Mouse (Mus musculus) MEL (cell line): ENCODE results near the gene Gm10401. TPM values are rescaled to one million over a fixed set of nuclear protein-coding genes. Genes with fewer than 3 reads are reported as not detected.

Experiments
- DNase-seq: peaks from one replicate; pipeline ENCODE4 v3.0.0; 2011; ENCODE audit warnings: low read depth, low spot score
- H3K27ac ChIP-seq: 2 replicates; pipeline ENCODE4 v1.5.1; 2012; ENCODE audit warnings: low read depth, mild to moderate bottlenecking, control low read depth, low read length, moderate library complexity; ENCODE audit not compliant: control insufficient read depth
- H3K27me3 ChIP-seq, 2 experiments: fragments of 150-350 bp in 1 of 2; sonication (generic) in 1 of 2; 2 replicates each; pipeline ENCODE4 v1.6.1; 2012; ENCODE audit warnings: low read length in 2 of 2, mild to moderate bottlenecking in 2 of 2, improper control_type of control experiment in 1 of 2, moderate library complexity in 1 of 2; ENCODE audit not compliant: insufficient read depth in 2 of 2, control insufficient read depth in 1 of 2
- H3K36me3 ChIP-seq, 2 experiments: 2 replicates each; pipeline ENCODE4 v1.6.1; 2012 to 2014; ENCODE audit warnings: low read length in 2 of 2, improper control_type of control experiment in 1 of 2, inconsistent platforms in 1 of 2, mild to moderate bottlenecking in 1 of 2; ENCODE audit not compliant: insufficient read depth in 2 of 2, control insufficient read depth in 1 of 2
- H3K4me1 ChIP-seq, 2 experiments: fragments of 150-350 bp in 1 of 2; sonication (generic) in 1 of 2; 2 replicates each; pipeline ENCODE4 v1.6.1; 2012; ENCODE audit warnings: low read length in 2 of 2, improper control_type of control experiment in 1 of 2, mild to moderate bottlenecking in 1 of 2; ENCODE audit not compliant: insufficient read depth in 2 of 2, control insufficient read depth in 1 of 2
- H3K4me3 ChIP-seq, 2 experiments: fragments of 150-350 bp in 1 of 2; sonication (generic) in 1 of 2; 2 replicates each; pipeline ENCODE4 v1.5.1; 2012; ENCODE audit warnings: low read depth in 2 of 2, low read length in 2 of 2, mild to moderate bottlenecking in 2 of 2, moderate library complexity in 2 of 2, control low read depth in 1 of 2, improper control_type of control experiment in 1 of 2; ENCODE audit not compliant: control insufficient read depth in 1 of 2, insufficient read depth in 1 of 2
- H3K79me2 ChIP-seq: 2 replicates; pipeline ENCODE4 v1.6.1; 2012; ENCODE audit warnings: mild to moderate bottlenecking, low read length, moderate library complexity; ENCODE audit not compliant: control insufficient read depth, poor library complexity, insufficient read depth
- H3K9ac ChIP-seq: 2 replicates; pipeline ENCODE4 v1.6.1; 2012; ENCODE audit warnings: low read depth, mild to moderate bottlenecking, control low read depth, low read length, moderate library complexity; ENCODE audit not compliant: control insufficient read depth, poor library complexity, severe bottlenecking
- H3K9me3 ChIP-seq: fragments of 150-350 bp; sonication (generic); replicated peaks from 2 replicates; pipeline ENCODE4 v1.6.1; 2012; ENCODE audit warnings: mild to moderate bottlenecking, low read length, improper control_type of control experiment, moderate library complexity; ENCODE audit not compliant: insufficient read depth
- CTCF ChIP-seq, 3 experiments: IDR thresholded peaks in 2 of 3; conservative IDR thresholded peaks in 1 of 3; 2 replicates each; pipeline ENCODE4 v1.5.1; 2011 to 2012; ENCODE audit warnings: low read length in 3 of 3, low read depth in 2 of 3, mild to moderate bottlenecking in 2 of 3, improper control_type of control experiment in 1 of 3, inconsistent platforms in 1 of 3, mixed read lengths in 1 of 3, moderate library complexity in 1 of 3; ENCODE audit not compliant: control insufficient read depth in 1 of 3, insufficient read depth in 1 of 3, poor library complexity in 1 of 3, severe bottlenecking in 1 of 3
- E2F4 ChIP-seq: IDR thresholded peaks from 2 replicates; pipeline ENCODE4 v1.6.1; 2011; ENCODE audit warnings: low read depth, low read length, improper control_type of control experiment, borderline replicate concordance
- ETS1 ChIP-seq: IDR thresholded peaks from 2 replicates; pipeline ENCODE4 v1.6.1; 2012; ENCODE audit warnings: low read depth, mild to moderate bottlenecking, inconsistent platforms, low read length, improper control_type of control experiment, moderate library complexity
- HCFC1 ChIP-seq: IDR thresholded peaks from 2 replicates; pipeline ENCODE4 v1.6.1; 2012; ENCODE audit warnings: low read depth, mild to moderate bottlenecking, inconsistent platforms, low read length, improper control_type of control experiment, moderate library complexity
- MXI1 ChIP-seq: IDR thresholded peaks from 2 replicates; pipeline ENCODE4 v1.6.1; 2011; ENCODE audit warnings: mild to moderate bottlenecking, low read depth, low read length, improper control_type of control experiment
- NELFE ChIP-seq: IDR thresholded peaks from 2 replicates; pipeline ENCODE4 v1.6.1; 2011; ENCODE audit warnings: low read depth, low read length, improper control_type of control experiment
- NRF1 ChIP-seq: IDR thresholded peaks from 2 replicates; pipeline ENCODE4 v1.6.1; 2014; ENCODE audit warnings: low read depth, mild to moderate bottlenecking, inconsistent platforms, low read length, improper control_type of control experiment, moderate library complexity; ENCODE audit not compliant: poor library complexity, insufficient read depth, severe bottlenecking
- POLR2AphosphoS2 ChIP-seq: IDR thresholded peaks from 2 replicates; pipeline ENCODE4 v1.6.1; 2011; ENCODE audit warnings: low read length, improper control_type of control experiment
- TAL1 ChIP-seq: IDR thresholded peaks from 2 replicates; pipeline ENCODE4 v1.6.1; 2012; ENCODE audit warnings: mild to moderate bottlenecking, inconsistent platforms, low read length, moderate library complexity, mixed read lengths
- TBP ChIP-seq: IDR thresholded peaks from 2 replicates; pipeline ENCODE4 v1.8.0; 2011; ENCODE audit warnings: low read depth, low read length, improper control_type of control experiment
- TCF12 ChIP-seq: IDR thresholded peaks from 2 replicates; pipeline ENCODE4 v1.6.1; 2014; ENCODE audit warnings: low read depth, mild to moderate bottlenecking, inconsistent platforms, low read length, improper control_type of control experiment, moderate library complexity
- USF1 ChIP-seq: IDR thresholded peaks from 2 replicates; pipeline ENCODE4 v1.6.1; 2014; ENCODE audit warnings: low read depth, mild to moderate bottlenecking, inconsistent platforms, low read length, improper control_type of control experiment, moderate library complexity
- polyA plus RNA-seq, 2 experiments: library from polyadenylated mRNA; stranded (reverse) in 1 of 2; unstranded in 1 of 2; fragments of >175 nt in 1 of 2; fragments of >200 nt in 1 of 2; gene quantifications; 2 replicates each; pipeline versions ENCODE4 v1.2.1 to v1.2.4; 2012; ENCODE audit warnings: low replicate concordance in 2 of 2, low read depth in 1 of 2; ENCODE audit not compliant: insufficient read length in 2 of 2, insufficient read depth in 1 of 2, missing spikeins in 1 of 2
- total RNA-seq: library from RNA; depleted of rRNA; stranded (reverse); fragments of 300-350 nt; gene quantifications from 2 replicates; pipeline ENCODE4 v1.2.3, GENCODE M21; 2012

The Gm10401 gene
- total and polyA plus RNA-seq, 3 experiments = 0.56 to 3.5 TPM; not detected in 1

DNA sequence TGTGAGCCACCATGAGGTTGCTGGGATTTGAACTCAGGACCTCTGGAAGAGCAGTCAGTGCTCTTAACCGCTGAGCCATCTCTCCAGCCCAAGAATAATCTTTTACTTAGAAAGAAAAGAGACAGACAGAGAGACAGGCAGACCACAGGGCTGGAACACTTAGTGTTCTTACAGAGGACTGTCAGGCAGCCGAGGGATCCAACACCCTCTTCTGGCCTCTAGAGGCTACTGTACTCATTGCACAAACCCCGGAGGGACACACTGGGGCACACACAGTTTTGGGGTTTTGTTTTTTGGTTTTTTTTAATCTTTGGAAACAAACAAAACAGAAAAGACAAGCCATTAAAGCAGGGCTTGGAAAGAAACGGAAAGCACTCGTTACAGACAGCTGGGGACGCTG is 31.2 kb upstream of the Gm10401 start:
- no peaks in the 10 kb centered on the region for H3K27me3 ChIP-seq
- TF ChIP-seq MXI1 = no peak
- no peak for TF ChIP-seq ETS1
- TF ChIP-seq CTCF (IDR thresholded peaks at IDR 0.05 in 2 of 3, conservative IDR thresholded peaks at IDR 0.05 in 1 of 3; ENCODE audit: control insufficient read depth in 1 of 3, insufficient read depth in 1 of 3, low read depth in 2 of 3, low read length in 3 of 3, poor library complexity in 1 of 3, severe bottlenecking in 1 of 3) = peak in 2 of 3 experiments; percentile 6 to 21; a peak in 2 of 6 replicates
- no peak for TF ChIP-seq HCFC1
- no peak for TF ChIP-seq NRF1
- TF ChIP-seq, all 39 proteins: peak for 1
- no peak overlapping the region for H3K27ac ChIP-seq
- H3K36me3 ChIP-seq = peaks cover 2% of the 10 kb centered on the region in 2 experiments; a peak in 3 of 4 replicates
- no peak for DNase-seq
- peaks cover 0 to 7% of the 10 kb centered on the region in 2 experiments for H3K4me1 ChIP-seq
- H3K79me2 ChIP-seq = peaks cover 9% of the 10 kb centered on the region
- no peak overlapping the region for H3K9ac ChIP-seq
- no peaks in the 10 kb centered on the region for H3K9me3 ChIP-seq
- no peak overlapping the region for H3K4me3 ChIP-seq

DNA sequence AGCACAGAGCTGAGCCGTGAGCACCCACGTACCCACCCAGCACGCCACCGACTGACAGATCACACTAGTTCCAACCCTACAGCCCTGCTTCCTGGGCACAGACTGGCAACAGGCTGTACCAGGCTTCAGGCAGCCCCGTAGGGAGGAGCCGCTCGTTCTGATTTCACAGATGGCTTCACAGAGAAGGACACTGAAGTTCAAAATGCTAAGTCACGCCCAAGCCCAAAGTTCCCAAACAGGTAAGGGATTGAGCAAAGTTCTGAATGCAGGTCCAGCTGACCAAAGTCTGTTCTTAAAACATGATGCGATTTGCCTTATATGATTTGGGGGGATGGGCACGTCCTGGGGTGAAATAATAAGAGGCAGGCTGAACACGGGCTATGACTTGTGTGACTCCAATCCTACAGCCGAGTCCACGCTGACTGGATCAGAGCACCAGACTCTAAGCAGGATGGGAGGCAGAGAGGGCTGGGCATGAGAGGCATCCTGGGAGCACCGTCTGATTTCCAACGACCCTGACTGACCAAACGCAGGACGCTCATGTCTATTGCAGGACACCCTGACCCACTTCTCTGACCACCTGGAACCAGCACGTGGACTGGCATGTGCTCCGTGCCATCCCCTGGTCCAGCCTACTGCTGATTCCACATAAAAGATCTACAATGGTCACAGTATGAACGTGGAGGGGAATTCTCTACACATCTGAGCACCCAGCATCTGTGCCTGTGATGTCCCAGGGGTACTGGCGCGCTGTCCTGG is 29.5 kb upstream of the Gm10401 start:
- Histone ChIP-seq H3K9ac (no peak overlapping the region), H3K27me3 (no peaks in the 10 kb centered on the region), H3K4me1 (no peaks in the 10 kb centered on the region; a peak in 1 of 4 replicates), H3K9me3 (no peaks in the 10 kb centered on the region), H3K27ac (no peak overlapping the region), H3K36me3 (peaks cover 0 to 2% of the 10 kb centered on the region in 2 experiments; a peak in 1 of 4 replicates), H3K79me2 (peaks cover under 1% of the 10 kb centered on the region; the same call in 1 of the 2 replicates), H3K4me3 (no peak overlapping the region)
- TF ChIP-seq HCFC1 (no peak), POLR2AphosphoS2 (no peak), NRF1 (no peak), NELFE (no peak), TCF12 (no peak), TAL1 (no peak), TBP (no peak)
- DNase-seq = no peak

DNA sequence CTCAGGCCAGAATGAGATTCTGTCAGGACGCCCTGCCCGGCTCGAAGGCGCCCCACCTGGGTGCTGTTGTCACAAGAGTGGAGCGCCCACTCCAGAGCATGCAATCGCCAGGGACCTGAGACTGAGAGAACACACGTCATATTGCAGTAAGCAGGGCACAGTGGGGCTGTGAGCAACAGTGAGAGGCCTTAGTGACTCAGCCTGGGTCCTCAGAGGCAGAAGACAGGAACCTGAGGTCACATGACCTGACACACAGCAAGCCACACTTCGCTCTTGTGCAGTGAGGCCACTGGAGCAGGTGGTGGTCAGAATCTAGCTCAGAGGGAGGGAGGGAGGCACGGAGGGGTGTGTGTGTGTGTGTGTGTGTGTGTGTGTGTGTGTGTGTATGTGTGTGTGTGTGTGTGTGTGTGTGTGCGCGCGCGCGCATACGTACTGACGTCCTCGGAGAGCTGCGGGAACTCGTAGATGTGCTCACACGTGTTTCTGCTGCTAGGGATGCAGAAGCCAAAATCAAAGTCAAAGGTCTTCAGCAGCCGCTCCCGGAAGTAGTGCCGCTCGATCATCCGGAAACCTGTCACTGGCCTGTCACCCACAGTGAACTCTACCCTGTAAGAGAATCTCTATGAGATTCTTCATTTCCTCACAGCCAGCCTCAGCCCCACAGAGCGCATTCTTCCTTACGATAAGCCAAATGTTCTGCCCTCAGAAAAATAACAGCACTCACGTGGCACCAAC is 28.6 kb upstream of the Gm10401 start:
- H3K27ac ChIP-seq = no peak overlapping the region
- H3K9ac ChIP-seq = no peak overlapping the region
- H3K4me1 ChIP-seq = no peaks in the 10 kb centered on the region; a peak in 1 of 4 replicates
- H3K36me3 ChIP-seq = peaks cover 0 to 2% of the 10 kb centered on the region in 2 experiments; a peak in 1 of 4 replicates
- no peak overlapping the region for H3K4me3 ChIP-seq
- H3K9me3 ChIP-seq = no peaks in the 10 kb centered on the region
- H3K27me3 ChIP-seq = no peaks in the 10 kb centered on the region
- H3K79me2 ChIP-seq = no peaks in the 10 kb centered on the region
- no peak for DNase-seq
- TF ChIP-seq USF1 (peak; percentile 63), E2F4 (no peak)
